Mouse (Mus musculus): Measurements from ENCODE around the gene Olfr743.
"Not testable (repeated sequence)": the region's sequence is repeated elsewhere in the genome, so short reads cannot be mapped to it uniquely, and the experiment has no call there.

The Olfr743 gene

DNA sequence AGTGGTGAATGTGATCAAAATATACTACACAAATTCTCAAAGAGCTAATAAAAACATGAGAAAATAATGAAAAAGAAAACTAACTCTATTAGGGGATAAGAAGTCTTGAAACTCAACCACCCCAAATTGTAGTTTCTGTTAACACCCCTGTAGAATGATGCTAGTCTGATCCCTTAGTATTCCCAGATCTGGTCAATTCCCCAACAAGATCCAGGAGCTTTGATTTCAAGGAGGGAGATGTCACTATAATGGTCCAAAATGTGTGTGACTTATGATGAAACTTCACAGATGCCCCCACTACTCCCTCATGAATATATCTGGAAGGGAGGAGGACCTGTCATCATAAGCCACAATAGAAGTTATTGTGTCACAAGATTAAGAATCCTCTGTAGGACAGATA is at the start of gene Olfr743:
TSS of gene Olfr743 (plus strand) at position 301 of the 400 bp plus-strand sequence.
- in situ Hi-C loops (cut with MboI, MseI) = no loop called here

DNA sequence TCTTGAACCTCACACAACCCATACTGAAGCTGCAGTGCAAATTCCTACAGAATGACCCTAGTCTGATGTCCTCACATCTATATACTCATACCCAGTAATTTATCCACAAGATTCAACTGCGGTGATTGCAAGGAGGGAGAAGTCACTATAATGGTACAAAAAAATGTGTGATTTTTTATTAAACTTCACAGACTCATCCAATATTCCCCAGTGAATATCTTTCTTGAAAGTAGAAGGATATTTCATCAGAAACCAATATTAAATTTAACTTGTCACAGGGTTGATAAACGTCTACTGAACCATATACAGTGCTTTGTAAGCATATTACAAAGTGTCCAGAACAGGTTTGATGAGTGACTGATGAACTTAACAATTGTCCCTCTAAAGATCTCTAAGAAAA is 49.2 kb upstream of the Olfr743 start, which contains the start of gene Olfr741:
TSS of gene Olfr741 (plus strand) at position 301 of the 400 bp plus-strand sequence.
- in situ Hi-C loops (cut with MboI, MseI) = no loop called here

DNA sequence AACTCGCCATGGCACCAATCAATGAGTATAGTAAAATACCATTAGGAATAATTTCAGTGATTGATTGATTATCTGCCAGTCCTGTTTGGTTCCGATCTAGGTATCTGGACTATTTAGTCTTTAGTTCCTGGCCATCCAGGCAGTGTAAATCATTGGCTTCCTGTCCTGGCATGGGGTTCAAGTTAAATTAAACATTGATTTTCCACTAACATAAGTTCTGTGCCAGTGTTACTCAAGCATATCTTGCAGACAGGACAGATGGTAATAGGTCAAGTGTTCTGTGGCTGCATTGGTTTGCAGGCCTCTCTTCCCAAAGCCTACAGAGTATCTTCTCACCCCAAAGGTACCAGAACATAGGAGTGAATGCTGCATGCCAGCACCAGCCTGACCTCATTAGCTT is 43.2 kb upstream of the Olfr743 start:
- in situ Hi-C loops (cut with MboI, MseI) = loop anchor here in 1 of 2 experiments (25.0 kb wide), 1 partner anchor 1716 kb away; no protein-coding TSS in a partner anchor

DNA sequence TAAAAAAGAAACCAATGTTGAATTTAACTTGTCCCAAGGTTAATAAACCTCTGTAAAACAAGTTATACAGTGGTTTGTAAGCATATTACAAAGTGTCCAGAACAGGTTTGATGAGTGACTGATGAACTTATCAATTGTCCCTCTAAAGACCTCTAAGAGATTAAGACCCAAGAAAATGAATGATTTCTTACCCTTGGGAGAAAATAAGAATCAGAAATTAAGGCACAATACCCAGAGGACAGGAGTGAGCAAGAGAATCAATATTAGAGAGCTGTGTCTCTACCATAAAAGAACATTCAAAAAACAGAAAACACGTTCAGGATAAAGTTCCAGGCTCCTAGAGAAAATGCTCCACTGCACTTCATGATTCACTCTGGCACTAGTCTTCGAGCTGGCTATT is 18.3 kb upstream of the Olfr743 start, which contains the start of gene Olfr742:
TSS of gene Olfr742 (plus strand) at position 301 of the 400 bp plus-strand sequence.
- in situ Hi-C loops (cut with MboI, MseI) = no loop called here

DNA sequence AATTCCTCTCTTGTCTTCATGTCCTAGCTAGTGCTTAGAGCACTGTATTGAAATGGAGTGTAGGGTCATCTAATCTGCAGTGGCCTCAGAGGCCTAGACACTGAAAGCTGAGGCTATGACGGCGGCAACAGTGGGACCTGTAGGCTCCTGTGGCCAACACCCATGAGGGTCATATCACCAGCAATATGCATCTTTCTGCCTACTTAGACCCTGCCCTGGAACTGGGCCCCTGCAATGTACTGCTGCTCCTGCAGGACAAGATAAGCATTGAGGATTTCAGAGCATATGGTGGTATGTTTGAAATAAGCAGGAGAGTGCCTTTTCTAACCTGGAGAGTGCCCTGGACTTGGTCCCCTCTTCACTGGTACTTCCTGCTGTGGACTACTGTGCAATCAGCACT is 31.1 kb downstream of the Olfr743 start:
- in situ Hi-C loops (cut with MboI, MseI) = no loop called here

DNA sequence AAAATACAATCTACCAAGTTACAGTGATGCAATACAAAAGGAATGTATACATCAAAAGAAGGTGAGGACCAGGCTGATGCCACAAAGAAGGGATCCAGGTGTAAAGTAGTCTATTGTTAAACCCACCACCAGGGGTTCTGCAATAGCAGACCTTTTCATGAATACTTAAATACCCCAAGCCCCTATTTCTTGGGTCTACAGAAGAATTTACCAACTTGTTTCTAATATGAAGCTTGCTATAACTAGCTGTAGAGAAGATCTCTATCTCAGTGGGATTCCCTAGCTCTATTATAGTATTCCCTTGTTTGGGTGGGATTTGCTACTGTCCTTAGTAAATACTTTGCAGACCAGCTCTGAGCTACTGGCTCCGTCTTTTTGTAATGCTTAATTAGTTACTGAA is 51.4 kb downstream of the Olfr743 start:
- in situ Hi-C loops (cut with MboI, MseI) = not testable (repeated sequence)
